Mouse (Mus musculus) kidney, postnatal 14 days (tissue): Measurements from ENCODE around the gene Upp2.

ENCODE experiments used
- DNase-seq: peaks from one replicate; pipeline ENCODE4 v3.0.0; 2022; ENCODE audit warnings: mixed read lengths

The Upp2 gene

GRCm38 (mm10) chr2:58625681-58626080 is 58.6 kb downstream of the Upp2 start:
- no peak for DNase-seq

- DNase-seq, result no peak
Observed at GRCm38 (mm10) chr2:58626136-58626769, 59.2 kb downstream of the Upp2 start.

GRCm38 (mm10) chr2:58627981-58628380 is 60.9 kb downstream of the Upp2 start:
- no peak for DNase-seq

GRCm38 (mm10) chr2:58628993-58629392 is 61.9 kb downstream of the Upp2 start:
- no peak for DNase-seq

- DNase-seq, result no peak
Observed at GRCm38 (mm10) chr2:58629440-58629839, 62.3 kb downstream of the Upp2 start.

- DNase-seq, result no peak
Observed at GRCm38 (mm10) chr2:58633791-58634190, 66.7 kb downstream of the Upp2 start.

GRCm38 (mm10) chr2:58641761-58642555 is 74.9 kb downstream of the Upp2 start:
- no peak for DNase-seq

GRCm38 (mm10) chr2:58645667-58646066 is 78.6 kb downstream of the Upp2 start:
- DNase-seq, result no peak

GRCm38 (mm10) chr2:58655169-58655568 is 88.1 kb downstream of the Upp2 start:
- no peak for DNase-seq

GRCm38 (mm10) chr2:58656959-58657358 is 89.9 kb downstream of the Upp2 start:
- no peak for DNase-seq

GRCm38 (mm10) chr2:58657855-58658254 is 90.8 kb downstream of the Upp2 start:
- no peak for DNase-seq

- DNase-seq, result no peak
Observed at GRCm38 (mm10) chr2:58660591-58660990, 93.5 kb downstream of the Upp2 start.

GRCm38 (mm10) chr2:58661116-58661515 is 94.0 kb downstream of the Upp2 start:
- DNase-seq, result no peak

- no peak for DNase-seq
Observed at GRCm38 (mm10) chr2:58662661-58663060, 95.6 kb downstream of the Upp2 start.

GRCm38 (mm10) chr2:58663404-58664120 is 96.5 kb downstream of the Upp2 start:
- DNase-seq, result no peak

GRCm38 (mm10) chr2:58665081-58665814 is 98.2 kb downstream of the Upp2 start:
- DNase-seq, result peak; percentile 71

GRCm38 (mm10) chr2:58667298-58667697 is 100.2 kb downstream of the Upp2 start:
- no peak for DNase-seq

GRCm38 (mm10) chr2:58667991-58668390 is 100.9 kb downstream of the Upp2 start:
- peak; percentile 71 for DNase-seq

- no peak for DNase-seq
Observed at GRCm38 (mm10) chr2:58669114-58669513, 102.0 kb downstream of the Upp2 start.

GRCm38 (mm10) chr2:58672520-58672919 is 105.4 kb downstream of the Upp2 start:
- DNase-seq, result no peak

- no peak for DNase-seq
Observed at GRCm38 (mm10) chr2:58679968-58680367, 112.9 kb downstream of the Upp2 start.

- DNase-seq, result peak; percentile 64
Observed at GRCm38 (mm10) chr2:58680794-58681193, 113.7 kb downstream of the Upp2 start.

GRCm38 (mm10) chr2:58681394-58681793 is 114.3 kb downstream of the Upp2 start:
- no peak for DNase-seq
